Mouse (Mus musculus): ENCODE results near the gene Rbm10. TPM values are rescaled to one million over a fixed set of nuclear protein-coding genes. Genes with fewer than 3 reads are reported as not detected.

Gene Rbm10
- polyA plus RNA-seq, 1 experiment = 47.5 TPM

DNA sequence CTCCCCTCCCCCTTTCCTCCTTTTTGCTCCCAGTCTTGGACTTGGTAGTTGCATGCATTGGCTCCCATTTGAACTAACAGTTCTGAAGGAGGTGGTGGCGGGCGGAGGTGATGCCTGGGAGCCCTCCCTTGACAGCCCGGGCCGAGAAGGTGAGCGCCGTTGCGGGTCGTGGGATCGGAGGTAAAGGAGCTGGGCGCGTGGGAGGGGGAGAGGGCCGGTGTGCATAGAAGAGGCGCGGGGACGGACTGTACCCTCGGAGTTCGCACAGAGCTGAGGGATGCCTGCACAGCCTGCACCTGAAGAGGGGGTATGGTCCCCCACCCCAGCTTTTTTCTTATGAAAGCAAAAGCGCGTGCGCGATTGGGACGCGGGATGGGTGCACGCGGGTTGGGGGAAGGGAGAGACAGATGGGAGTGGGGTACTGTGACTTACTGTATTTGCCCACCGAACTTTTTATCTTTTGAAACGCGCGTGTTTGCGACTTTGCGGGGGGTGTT, 648 bp downstream of the Rbm10 start:
- Histone ChIP-seq H3K36me3 (ENCODE audit: control insufficient read depth, insufficient read depth, low read length) (peaks cover 5% of the 10 kb centered on the region; the same call in 1 of the 2 replicates), H3K27me3 (ENCODE audit: control insufficient read depth, insufficient read depth, low read length) (no peaks in the 10 kb centered on the region), H3K4me1 (ENCODE audit: control insufficient read depth, insufficient read depth, insufficient read length) (no peaks in the 10 kb centered on the region; the same call in 1 of the 2 replicates), H3K27ac (ENCODE audit: insufficient read depth, low read length) (peak overlapping the region; percentile 98), H3K4me3 (ENCODE audit: extremely low read depth, insufficient read depth, insufficient read length) (peak overlapping the region; percentile 96)
- WGBS = 23% methylated on average over 31 of the region's 31 CpGs
- peak; percentile 1 to 24 for DNase-seq (ENCODE audit: low read depth in 1 of 2, low spot score in 2 of 2)
- TF ChIP-seq CTCF (IDR thresholded peaks at IDR 0.05; ENCODE audit: extremely low read depth, insufficient read depth, insufficient read length, insufficient replicate concordance) (no peak), POLR2A (IDR thresholded peaks at IDR 0.05; ENCODE audit: low read depth, low read length) (no peak)

DNA sequence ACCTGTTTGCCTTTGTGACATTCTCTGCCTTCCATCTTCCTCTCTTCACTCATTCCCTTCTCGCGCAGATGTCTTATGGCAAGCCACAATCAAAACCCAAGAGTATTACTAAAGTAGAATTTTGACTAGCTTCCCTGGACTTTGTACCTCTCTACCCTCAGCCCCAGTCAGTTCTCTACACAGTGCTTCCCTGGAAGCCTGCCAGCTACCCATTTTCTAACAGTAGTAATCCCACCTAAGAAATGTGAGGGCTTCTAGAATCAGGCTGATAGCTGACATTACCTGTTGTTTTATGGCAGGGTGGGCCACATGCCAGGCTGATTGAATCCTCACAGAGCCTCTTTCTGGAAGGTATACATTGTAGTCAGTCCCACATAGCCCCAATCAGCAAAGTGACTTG, 20.8 kb downstream of the Rbm10 start:
- peaks cover 35% of the 10 kb centered on the region for H3K36me3 ChIP-seq (ENCODE audit: control insufficient read depth, insufficient read depth, low read length)
- no peak for TF ChIP-seq POLR2A (IDR thresholded peaks at IDR 0.05; ENCODE audit: low read depth, low read length)
- no peak for TF ChIP-seq CTCF (IDR thresholded peaks at IDR 0.05; ENCODE audit: extremely low read depth, insufficient read depth, insufficient read length, insufficient replicate concordance)
- H3K27ac ChIP-seq (ENCODE audit: insufficient read depth, low read length) = no peak overlapping the region
- 87% methylated on average over 2 of the region's 2 CpGs for WGBS
- no peak overlapping the region for H3K4me3 ChIP-seq (ENCODE audit: extremely low read depth, insufficient read depth, insufficient read length)
- DNase-seq (ENCODE audit: low read depth in 1 of 2, low spot score in 2 of 2) = no peak
- H3K27me3 ChIP-seq (ENCODE audit: control insufficient read depth, insufficient read depth, low read length) = no peaks in the 10 kb centered on the region
- H3K4me1 ChIP-seq (ENCODE audit: control insufficient read depth, insufficient read depth, insufficient read length) = no peaks in the 10 kb centered on the region

GRCm38 (mm10) chrX:20644780-20645179, 27.5 kb downstream of the Rbm10 start:
- Histone ChIP-seq H3K36me3 (ENCODE audit: control insufficient read depth, insufficient read depth, low read length) (peaks cover 24% of the 10 kb centered on the region; the same call in 1 of the 2 replicates), H3K4me1 (ENCODE audit: control insufficient read depth, insufficient read depth, insufficient read length) (no peaks in the 10 kb centered on the region), H3K27me3 (ENCODE audit: control insufficient read depth, insufficient read depth, low read length) (no peaks in the 10 kb centered on the region), H3K4me3 (ENCODE audit: extremely low read depth, insufficient read depth, insufficient read length) (no peak overlapping the region), H3K27ac (ENCODE audit: insufficient read depth, low read length) (no peak overlapping the region)
- TF ChIP-seq CTCF (IDR thresholded peaks at IDR 0.05; ENCODE audit: extremely low read depth, insufficient read depth, insufficient read length, insufficient replicate concordance) (no peak), POLR2A (IDR thresholded peaks at IDR 0.05; ENCODE audit: low read depth, low read length) (no peak)
- DNase-seq (ENCODE audit: low read depth in 1 of 2, low spot score in 2 of 2) = no peak
- WGBS = 86% methylated on average over 5 of the region's 5 CpGs

DNA sequence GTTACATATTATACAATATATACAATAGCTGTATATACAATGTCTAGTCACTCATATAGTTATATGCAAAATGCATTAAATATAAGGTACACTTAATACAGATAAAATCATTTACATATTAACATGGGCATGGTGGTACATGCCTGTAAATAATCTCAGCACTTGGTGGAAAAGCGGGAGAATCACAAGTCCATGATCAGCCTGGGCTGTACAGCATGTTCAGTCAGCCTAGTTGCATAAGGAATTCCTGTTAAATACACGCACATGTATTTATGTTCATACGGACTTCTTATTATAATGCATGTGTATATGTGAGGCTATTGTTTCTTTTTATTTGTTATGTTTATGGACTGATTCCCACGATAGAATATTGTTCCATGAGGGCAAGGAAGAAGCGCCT, 40.3 kb downstream of the Rbm10 start:
- H3K27me3 ChIP-seq (ENCODE audit: control insufficient read depth, insufficient read depth, low read length) = no peaks in the 10 kb centered on the region
- 23% methylated on average over 5 of the region's 5 CpGs for WGBS
- H3K27ac ChIP-seq (ENCODE audit: insufficient read depth, low read length) = no peak overlapping the region
- TF ChIP-seq POLR2A (IDR thresholded peaks at IDR 0.05; ENCODE audit: low read depth, low read length) (no peak), CTCF (IDR thresholded peaks at IDR 0.05; ENCODE audit: extremely low read depth, insufficient read depth, insufficient read length, insufficient replicate concordance) (no peak)
- no peaks in the 10 kb centered on the region for H3K36me3 ChIP-seq (ENCODE audit: control insufficient read depth, insufficient read depth, low read length)
- no peak for DNase-seq (ENCODE audit: low read depth in 1 of 2, low spot score in 2 of 2)
- no peaks in the 10 kb centered on the region for H3K4me1 ChIP-seq (ENCODE audit: control insufficient read depth, insufficient read depth, insufficient read length)
- no peak overlapping the region for H3K4me3 ChIP-seq (ENCODE audit: extremely low read depth, insufficient read depth, insufficient read length)

- Histone ChIP-seq H3K4me1 (ENCODE audit: control insufficient read depth, insufficient read depth, insufficient read length) (no peaks in the 10 kb centered on the region), H3K27ac (ENCODE audit: insufficient read depth, low read length) (peak within 1 kb of the TSS; percentile 60), H3K27me3 (ENCODE audit: control insufficient read depth, insufficient read depth, low read length) (no peaks in the 10 kb centered on the region), H3K4me3 (ENCODE audit: extremely low read depth, insufficient read depth, insufficient read length) (peak within 1 kb of the TSS; percentile 71), H3K36me3 (ENCODE audit: control insufficient read depth, insufficient read depth, low read length) (no peaks in the 10 kb centered on the region)
- TF ChIP-seq POLR2A (IDR thresholded peaks at IDR 0.05; ENCODE audit: low read depth, low read length) = no peak; the same call in 1 of the 2 replicates
- no peak for TF ChIP-seq CTCF (IDR thresholded peaks at IDR 0.05; ENCODE audit: extremely low read depth, insufficient read depth, insufficient read length, insufficient replicate concordance)
- 31% methylated on average over 27 of the region's 27 CpGs for WGBS
- DNase-seq (ENCODE audit: low read depth in 1 of 2, low spot score in 2 of 2) = peak; percentile 76 to 80
These were observed 40.8 kb downstream of the Rbm10 start, which contains the start of gene Uba1 for GRCm38 (mm10) chrX:20658026-20658652. Uba1 (plus strand) TSS chrX:20658326.

DNA sequence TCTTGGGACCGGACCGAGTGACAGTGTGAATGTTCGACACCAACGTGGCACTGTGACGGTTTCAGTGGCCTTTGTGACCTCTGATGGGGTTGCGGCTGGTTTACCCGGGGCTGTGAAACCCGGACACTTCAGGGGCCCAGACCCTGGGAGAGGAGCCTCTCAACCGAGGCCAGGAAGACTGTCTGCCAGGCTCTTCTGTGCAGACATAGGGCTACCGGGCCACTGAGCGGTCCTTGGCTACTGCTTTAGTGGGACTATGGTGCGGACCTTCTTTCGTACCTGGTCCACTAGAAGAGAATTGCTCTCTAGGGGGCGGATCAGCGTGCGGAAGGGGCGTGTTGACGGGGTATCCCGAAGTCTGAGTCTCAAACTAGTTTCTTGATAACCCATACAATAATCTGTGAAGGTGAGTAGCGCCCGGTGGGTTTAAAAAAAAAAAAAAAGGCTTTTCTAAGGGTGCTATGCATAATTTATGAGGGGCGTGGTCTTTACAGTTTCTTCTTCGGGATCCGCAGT, 41.6 kb downstream of the Rbm10 start:
- peak overlapping the region; percentile 60; the same call in 1 of the 2 replicates for H3K27ac ChIP-seq (ENCODE audit: insufficient read depth, low read length)
- peak overlapping the region; percentile 71 for H3K4me3 ChIP-seq (ENCODE audit: extremely low read depth, insufficient read depth, insufficient read length)
- no peak for DNase-seq (ENCODE audit: low read depth in 1 of 2, low spot score in 2 of 2)
- no peaks in the 10 kb centered on the region for H3K36me3 ChIP-seq (ENCODE audit: control insufficient read depth, insufficient read depth, low read length)
- peaks cover 2% of the 10 kb centered on the region; the same call in 1 of the 2 replicates for H3K4me1 ChIP-seq (ENCODE audit: control insufficient read depth, insufficient read depth, insufficient read length)
- no peaks in the 10 kb centered on the region for H3K27me3 ChIP-seq (ENCODE audit: control insufficient read depth, insufficient read depth, low read length)
- 30% methylated on average over 24 of the region's 24 CpGs for WGBS
- TF ChIP-seq CTCF (IDR thresholded peaks at IDR 0.05; ENCODE audit: extremely low read depth, insufficient read depth, insufficient read length, insufficient replicate concordance) = no peak
- no peak for TF ChIP-seq POLR2A (IDR thresholded peaks at IDR 0.05; ENCODE audit: low read depth, low read length)

DNA sequence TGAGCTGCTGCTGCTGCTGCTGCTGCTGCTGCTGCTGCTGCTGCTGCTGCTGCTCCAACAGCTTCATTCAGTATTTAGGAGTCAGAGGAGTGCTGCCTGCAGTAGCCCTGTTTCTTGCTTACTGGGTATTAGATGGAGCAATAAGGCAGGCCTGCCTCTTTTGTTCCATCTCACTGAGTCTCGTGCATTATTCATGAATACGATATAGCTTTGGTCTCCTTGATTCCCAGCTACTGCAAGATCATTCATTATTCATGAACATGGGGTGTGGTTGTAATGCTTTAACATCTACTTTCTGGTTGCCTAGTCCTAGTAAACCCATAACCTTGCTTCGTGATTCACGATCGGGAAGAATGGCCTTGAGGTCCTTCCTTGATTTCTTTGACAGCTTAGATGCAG, 45.0 kb downstream of the Rbm10 start:
- 45% methylated on average over 5 of the region's 5 CpGs for WGBS
- H3K36me3 ChIP-seq (ENCODE audit: control insufficient read depth, insufficient read depth, low read length) = no peaks in the 10 kb centered on the region
- no peak overlapping the region for H3K4me3 ChIP-seq (ENCODE audit: extremely low read depth, insufficient read depth, insufficient read length)
- no peak for DNase-seq (ENCODE audit: low read depth in 1 of 2, low spot score in 2 of 2)
- no peak overlapping the region for H3K27ac ChIP-seq (ENCODE audit: insufficient read depth, low read length)
- H3K4me1 ChIP-seq (ENCODE audit: control insufficient read depth, insufficient read depth, insufficient read length) = peaks cover 4% of the 10 kb centered on the region; the same call in 1 of the 2 replicates
- TF ChIP-seq POLR2A (IDR thresholded peaks at IDR 0.05; ENCODE audit: low read depth, low read length) (no peak), CTCF (IDR thresholded peaks at IDR 0.05; ENCODE audit: extremely low read depth, insufficient read depth, insufficient read length, insufficient replicate concordance) (no peak)
- no peaks in the 10 kb centered on the region for H3K27me3 ChIP-seq (ENCODE audit: control insufficient read depth, insufficient read depth, low read length)

Measured in spleen, adult 2 months (tissue).